ENCODE assay signal across 13 mouse cellular contexts in genomic region chr2:156430326-156430725, GRCm38 (mm10). TPM values are rescaled to one million over a fixed set of nuclear protein-coding genes. Genes with fewer than 3 reads are reported as not detected.
DNase-seq lines count a peak whose midpoint lies in the region; TF ChIP-seq lines count a peak whose summit lies in the region.
"Had no signal": no experiment of that assay in that cellular context is flagged by ENCODE, and none has a peak within 500 bp of the region (broad histone marks: within the 10 kb centered on the region; RNA-seq: fewer than 3 reads in every experiment).

No protein-coding gene starts in this region.

- no peak overlapping the region for H3K9ac ChIP-seq in liver, adult 2 months (ENCODE audit: low read depth, low read length)
- H3K9ac ChIP-seq: forebrain, postnatal 0 days; liver, embryonic 13.5 days; neural tube, embryonic 15.5 days had no signal

- no peak overlapping the region for H3K4me3 ChIP-seq in liver, adult 2 months (ENCODE audit: insufficient read depth, low read depth, low read length)
- no peak overlapping the region for H3K4me3 ChIP-seq in myocyte
- H3K4me3 ChIP-seq: liver, embryonic 13.5 days; neural tube, embryonic 15.5 days had no signal

- WGBS in liver, adult 2 months: 9% methylated on average over 4 of the region's 4 CpGs

- peak; percentile 13 for DNase-seq in embryo, embryonic 10.5 days (ENCODE audit: low spot score)
- no peak for DNase-seq in embryo, embryonic 11 days
- DNase-seq in liver, adult 2 months (ENCODE audit: extremely low read depth, low read depth, low spot score): peak; percentile 53
- no peak for DNase-seq in liver
- DNase-seq in adrenal gland, postnatal 14 days: peak; percentile 72
- DNase-seq in thymus, postnatal 14 days: no peak
- DNase-seq in layer of hippocampus, postnatal 14 days (ENCODE audit: low spot score in 2 of 2): no peak
- DNase-seq: forebrain, postnatal 0 days; heart, adult 18-20 months; liver, embryonic 13.5 days; midbrain, embryonic 14.5 days had no signal

- H3ac ChIP-seq in myocyte (ENCODE audit: control insufficient read depth, insufficient read length): no peak overlapping the region

- no peak overlapping the region for H3K27ac ChIP-seq in liver, adult 2 months (replicated peaks; ENCODE audit: insufficient read depth, low read depth, low read length)
- H3K27ac ChIP-seq: liver, embryonic 13.5 days; neural tube, embryonic 15.5 days had no signal

- TF ChIP-seq CTCF in liver, adult 2 months (IDR thresholded peaks at IDR 0.05; ENCODE audit: low read depth, low read length): no peak

- H3K4me2 ChIP-seq in myocyte (ENCODE audit: low read depth): peak overlapping the region; percentile 51
- H3K4me2 ChIP-seq: liver, embryonic 13.5 days; neural tube, embryonic 15.5 days had no signal

- H3K4me1 ChIP-seq in liver, adult 2 months (ENCODE audit: control insufficient read depth, insufficient read depth, low read length): peaks cover 6% of the 10 kb centered on the region
- H3K4me1 ChIP-seq: liver, embryonic 13.5 days had no signal

- TF ChIP-seq POLR2A in liver, adult 2 months (IDR thresholded peaks at IDR 0.05; ENCODE audit: extremely low read depth, insufficient read depth, low read length): no peak
- no peak for TF ChIP-seq POLR2A in myocyte (IDR thresholded peaks at IDR 0.05; ENCODE audit: insufficient read length, low read depth)

- H3K27me3 ChIP-seq in liver, adult 2 months (ENCODE audit: control insufficient read depth, insufficient read depth, low read length): no peaks in the 10 kb centered on the region
- H3K27me3 ChIP-seq in myocyte (ENCODE audit: control insufficient read depth, insufficient read depth, insufficient read length): no peaks in the 10 kb centered on the region
- H3K27me3 ChIP-seq: neural tube, embryonic 15.5 days had no signal

- no peaks in the 10 kb centered on the region for H3K36me3 ChIP-seq in liver, adult 2 months (ENCODE audit: control insufficient read depth, insufficient read depth, low read length)
- H3K36me3 ChIP-seq in myocyte (ENCODE audit: control insufficient read depth, insufficient read depth): no peaks in the 10 kb centered on the region
- H3K36me3 ChIP-seq: liver, embryonic 13.5 days; neural tube, embryonic 15.5 days had no signal

- no peaks in the 10 kb centered on the region for H3K79me2 ChIP-seq in liver, adult 2 months (ENCODE audit: control insufficient read depth, insufficient read depth, low read length)
- no peaks in the 10 kb centered on the region for H3K79me2 ChIP-seq in myocyte (ENCODE audit: control insufficient read depth, insufficient read depth)

TF ChIP-seq in myocyte, 11 proteins besides CTCF, POLR2A, EP300 and RAD21:
- TF ChIP-seq USF1 (IDR thresholded peaks at IDR 0.05; ENCODE audit: low read depth): peak; percentile 34
- TF ChIP-seq MAX (IDR thresholded peaks at IDR 0.05; ENCODE audit: low read depth): no peak

RNA-seq across cellular contexts. Expression of gene Epb41l1, which starts 9.6 kb away (rescaled TPM):
- total RNA-seq in liver, adult 2 months (2014; rRNA removed): 1.2 and 1.3 TPM in 2 replicates
- 0.72 and 1.1 TPM in 2 replicates for polyA plus RNA-seq in liver, adult 2 months (2012; rRNA removed)
- total RNA-seq in adrenal gland, postnatal 14 days (2021): 47.4 and 56.8 TPM in 2 replicates
- polyA plus RNA-seq in myocyte (2012; fragmentation: generic; extraction: Trizol): 16.9 TPM
- total RNA-seq in layer of hippocampus, postnatal 14 days (2021): 100 to 1,000 TPM; 299 to 316 TPM

Comparison
In these comparisons a context has a peak if more than half of its experiments do, and no peak if none do; other contexts are left out.
1. DNase-seq: peak in embryo, embryonic 10.5 days (single experiment), liver, adult 2 months (single experiment) and adrenal gland, postnatal 14 days (single experiment); none in embryo, embryonic 11 days (single experiment), liver (single experiment), thymus, postnatal 14 days (single experiment) and layer of hippocampus, postnatal 14 days (0 of 2).
2. RNA of gene Epb41l1, which starts 9.6 kb away (total RNA-seq): 299 to 316 TPM in layer of hippocampus, postnatal 14 days and 47.4 to 56.8 TPM in adrenal gland, postnatal 14 days; 1.2 to 1.3 TPM in liver, adult 2 months; every median in the first group is over 10 times any median in the second.